Mouse (Mus musculus): ENCODE measurements around the gene B3glct. TPM values are rescaled to one million over a fixed set of nuclear protein-coding genes. Genes with fewer than 3 reads are reported as not detected.

Gene B3glct
- polyA plus RNA-seq, 1 experiment from 2014 or later, result 18.5 TPM

DNA sequence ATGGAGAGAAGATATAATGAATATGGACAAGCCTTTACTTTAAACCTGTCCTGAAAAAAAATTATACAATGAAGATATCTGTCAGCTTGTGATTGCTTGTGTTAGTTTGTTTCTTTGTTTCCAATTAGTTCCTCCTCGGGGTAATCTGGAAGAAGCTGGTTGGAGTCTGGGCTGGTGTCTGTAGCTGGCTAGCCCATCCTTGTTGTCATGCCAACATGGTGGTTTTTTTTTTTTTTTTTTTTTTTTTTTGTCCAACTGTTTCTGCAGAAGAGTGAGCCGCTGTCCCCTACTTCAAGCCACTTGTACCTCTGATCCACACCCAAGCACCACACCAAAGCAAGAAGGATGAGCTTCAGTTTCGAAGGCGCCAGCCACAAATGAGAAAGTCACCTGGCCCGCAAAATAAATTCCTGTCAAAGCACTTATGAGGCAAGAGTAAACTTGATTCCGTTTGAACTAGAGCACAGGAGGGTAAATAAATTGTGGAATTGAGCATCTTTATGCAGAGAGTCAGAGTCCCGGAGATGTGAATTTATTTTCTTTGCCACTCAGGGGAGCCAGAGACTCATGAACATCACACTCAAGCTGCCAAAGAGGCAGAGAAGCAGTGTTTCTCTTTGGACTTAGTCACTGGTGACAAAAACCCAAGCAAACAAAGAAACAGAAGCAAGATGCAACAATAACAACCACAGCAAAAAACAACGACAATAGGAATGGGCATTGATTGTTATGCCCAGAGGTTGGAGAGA is 30.5 kb upstream of the B3glct start:
- WGBS, result 56% methylated on average over 8 of the region's 8 CpGs

DNA sequence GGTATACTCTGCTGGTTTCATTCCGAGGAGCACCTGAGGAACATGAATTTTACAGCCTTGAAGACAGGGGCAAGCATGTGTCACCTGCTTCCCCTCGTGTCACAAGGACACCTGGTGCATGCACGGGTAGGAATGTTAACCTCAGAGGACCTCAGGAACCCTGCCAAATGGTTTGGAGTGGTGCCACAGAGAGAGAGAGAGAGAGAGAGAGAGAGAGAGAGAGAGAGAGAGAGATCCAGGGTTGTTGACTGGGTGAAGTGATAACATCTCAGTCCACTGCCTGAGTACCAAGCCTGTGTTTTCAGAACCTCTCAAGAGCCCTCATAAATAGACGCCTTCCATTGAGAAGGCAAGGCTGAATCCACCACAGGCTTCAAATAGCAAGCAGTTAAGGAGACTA is 29.8 kb upstream of the B3glct start:
- Histone ChIP-seq H3K27ac (ENCODE audit: low read length) (peak overlapping the region; percentile 30), H3K36me3 (ENCODE audit: control insufficient read depth, insufficient read depth, low read length) (no peaks in the 10 kb centered on the region), H3K4me3 (ENCODE audit: low read depth, low read length) (no peak overlapping the region), H3K4me2 (ENCODE audit: low read length) (no peak overlapping the region), H3K4me1 (ENCODE audit: control insufficient read depth, insufficient read depth, low read length) (peaks cover 14% of the 10 kb centered on the region), H3K27me3 (ENCODE audit: control insufficient read depth, insufficient read depth, low read depth, low read length) (no peaks in the 10 kb centered on the region), H3K9ac (ENCODE audit: low read depth, low read length) (no peak overlapping the region), H3K9me3 (replicated peaks; ENCODE audit: control insufficient read depth, low read length, poor library complexity, severe bottlenecking) (no peaks in the 10 kb centered on the region)
- no peak for ATAC-seq
- 65% methylated on average over 4 of the region's 4 CpGs for WGBS

More for the DNA sequence above, 30.5 kb upstream of the B3glct start:
- no peak overlapping the region for H3K9ac ChIP-seq (ENCODE audit: low read depth, low read length)
- H3K36me3 ChIP-seq (ENCODE audit: control insufficient read depth, insufficient read depth, low read length), result no peaks in the 10 kb centered on the region
- peaks cover 14% of the 10 kb centered on the region for H3K4me1 ChIP-seq (ENCODE audit: control insufficient read depth, insufficient read depth, low read length)
- H3K27ac ChIP-seq (ENCODE audit: low read length), result peak overlapping the region; percentile 30
- H3K27me3 ChIP-seq (ENCODE audit: control insufficient read depth, insufficient read depth, low read depth, low read length), result no peaks in the 10 kb centered on the region
- H3K4me3 ChIP-seq (ENCODE audit: low read depth, low read length), result no peak overlapping the region
- peak; percentile 73; the same call in 1 of the 2 replicates for ATAC-seq
- H3K4me2 ChIP-seq (ENCODE audit: low read length), result no peak overlapping the region
- no peaks in the 10 kb centered on the region for H3K9me3 ChIP-seq (replicated peaks; ENCODE audit: control insufficient read depth, low read length, poor library complexity, severe bottlenecking)

GRCm38 (mm10) chr5:149648895-149649406 is 29.1 kb upstream of the B3glct start:
- 80% methylated on average over 6 of the region's 6 CpGs for WGBS
- no peak for ATAC-seq
- Histone ChIP-seq H3K9ac (ENCODE audit: low read depth, low read length) (no peak overlapping the region), H3K4me1 (ENCODE audit: control insufficient read depth, insufficient read depth, low read length) (peaks cover 14% of the 10 kb centered on the region), H3K4me3 (ENCODE audit: low read depth, low read length) (no peak overlapping the region), H3K27ac (ENCODE audit: low read length) (no peak overlapping the region), H3K36me3 (ENCODE audit: control insufficient read depth, insufficient read depth, low read length) (no peaks in the 10 kb centered on the region), H3K27me3 (ENCODE audit: control insufficient read depth, insufficient read depth, low read depth, low read length) (no peaks in the 10 kb centered on the region), H3K4me2 (ENCODE audit: low read length) (no peak overlapping the region), H3K9me3 (replicated peaks; ENCODE audit: control insufficient read depth, low read length, poor library complexity, severe bottlenecking) (no peaks in the 10 kb centered on the region)

DNA sequence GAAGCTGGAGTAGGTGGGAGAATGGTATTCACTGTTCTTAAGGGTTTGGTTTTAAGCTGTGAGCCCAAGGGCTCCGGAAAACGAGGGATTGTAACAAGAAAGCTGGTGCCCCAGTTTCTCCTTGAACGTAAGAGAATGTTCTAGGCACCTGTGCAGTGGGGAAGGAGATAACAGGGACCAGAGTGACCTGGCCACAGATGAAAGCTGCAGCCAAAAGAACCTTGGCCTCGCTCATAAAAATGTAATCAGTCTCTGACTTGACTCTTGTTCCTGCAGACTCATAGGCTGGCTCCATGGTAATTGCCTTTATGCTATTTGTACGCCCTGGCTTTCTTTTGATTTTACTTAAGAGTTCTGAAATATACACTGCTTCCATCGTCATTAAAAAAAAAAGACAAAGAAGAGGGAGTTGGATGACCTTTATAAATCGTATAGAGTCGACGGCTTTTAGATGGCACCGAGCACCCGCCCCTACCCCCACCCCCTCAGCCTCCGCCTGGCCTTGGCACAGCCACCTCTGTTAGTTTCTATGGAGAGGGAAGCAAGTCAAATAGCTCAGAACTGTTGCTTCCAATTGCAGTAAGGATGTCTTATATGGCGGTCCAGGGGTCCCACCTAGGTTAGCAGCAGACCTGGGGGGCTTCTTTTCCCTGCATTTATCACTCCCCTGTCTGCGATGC is 28.4 kb upstream of the B3glct start:
- peaks cover 14% of the 10 kb centered on the region for H3K4me1 ChIP-seq (ENCODE audit: control insufficient read depth, insufficient read depth, low read length)
- no peak overlapping the region for H3K9ac ChIP-seq (ENCODE audit: low read depth, low read length)
- no peaks in the 10 kb centered on the region for H3K9me3 ChIP-seq (replicated peaks; ENCODE audit: control insufficient read depth, low read length, poor library complexity, severe bottlenecking)
- no peaks in the 10 kb centered on the region for H3K27me3 ChIP-seq (ENCODE audit: control insufficient read depth, insufficient read depth, low read depth, low read length)
- ATAC-seq, result no peak
- WGBS, result 78% methylated on average over 14 of the region's 14 CpGs
- no peak overlapping the region for H3K4me2 ChIP-seq (ENCODE audit: low read length)
- H3K36me3 ChIP-seq (ENCODE audit: control insufficient read depth, insufficient read depth, low read length), result no peaks in the 10 kb centered on the region
- H3K4me3 ChIP-seq (ENCODE audit: low read depth, low read length), result no peak overlapping the region
- no peak overlapping the region for H3K27ac ChIP-seq (ENCODE audit: low read length)

DNA sequence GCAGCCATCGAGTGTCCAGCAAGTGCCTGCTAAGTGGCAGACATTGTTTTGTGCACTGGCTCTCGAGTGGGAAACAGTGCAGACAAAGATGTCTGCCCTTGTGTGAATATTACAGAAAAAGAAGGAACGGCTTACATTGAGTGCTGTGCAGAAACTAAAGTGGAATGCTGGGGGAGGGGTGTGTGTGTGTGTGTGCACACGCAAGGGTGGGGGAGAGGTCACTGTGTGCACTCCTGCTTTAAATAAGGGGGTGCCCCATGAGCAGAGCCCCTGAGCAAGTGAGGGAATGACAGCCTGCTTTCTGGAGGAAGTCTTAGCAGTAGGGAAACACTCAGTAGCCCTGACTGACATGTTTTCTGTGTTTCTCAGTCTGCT is 27.9 kb upstream of the B3glct start:
- Histone ChIP-seq H3K4me1 (ENCODE audit: control insufficient read depth, insufficient read depth, low read length) (peaks cover 14% of the 10 kb centered on the region), H3K36me3 (ENCODE audit: control insufficient read depth, insufficient read depth, low read length) (no peaks in the 10 kb centered on the region), H3K9ac (ENCODE audit: low read depth, low read length) (no peak overlapping the region), H3K4me2 (ENCODE audit: low read length) (no peak overlapping the region), H3K4me3 (ENCODE audit: low read depth, low read length) (no peak overlapping the region), H3K9me3 (replicated peaks; ENCODE audit: control insufficient read depth, low read length, poor library complexity, severe bottlenecking) (no peaks in the 10 kb centered on the region), H3K27me3 (ENCODE audit: control insufficient read depth, insufficient read depth, low read depth, low read length) (no peaks in the 10 kb centered on the region), H3K27ac (ENCODE audit: low read length) (no peak overlapping the region)
- no peak for ATAC-seq
- 60% methylated on average over 4 of the region's 4 CpGs for WGBS

- no peak overlapping the region for H3K4me3 ChIP-seq (ENCODE audit: low read depth, low read length)
- H3K9me3 ChIP-seq (replicated peaks; ENCODE audit: control insufficient read depth, low read length, poor library complexity, severe bottlenecking), result no peaks in the 10 kb centered on the region
- no peaks in the 10 kb centered on the region for H3K4me1 ChIP-seq (ENCODE audit: control insufficient read depth, insufficient read depth, low read length)
- no peak overlapping the region for H3K27ac ChIP-seq (ENCODE audit: low read length)
- no peak overlapping the region for H3K9ac ChIP-seq (ENCODE audit: low read depth, low read length)
- 86% methylated on average over 9 of the region's 9 CpGs for WGBS
- no peak overlapping the region for H3K4me2 ChIP-seq (ENCODE audit: low read length)
- no peaks in the 10 kb centered on the region for H3K36me3 ChIP-seq (ENCODE audit: control insufficient read depth, insufficient read depth, low read length)
- ATAC-seq, result no peak
- no peaks in the 10 kb centered on the region for H3K27me3 ChIP-seq (ENCODE audit: control insufficient read depth, insufficient read depth, low read depth, low read length)
These were observed 22.4 kb upstream of the B3glct start for GRCm38 (mm10) chr5:149655636-149656035.

GRCm38 (mm10) chr5:149658022-149658421 is 20.0 kb upstream of the B3glct start:
- Histone ChIP-seq H3K4me2 (ENCODE audit: low read length) (no peak overlapping the region), H3K9me3 (replicated peaks; ENCODE audit: control insufficient read depth, low read length, poor library complexity, severe bottlenecking) (no peaks in the 10 kb centered on the region), H3K4me1 (ENCODE audit: control insufficient read depth, insufficient read depth, low read length) (no peaks in the 10 kb centered on the region), H3K4me3 (ENCODE audit: low read depth, low read length) (no peak overlapping the region), H3K9ac (ENCODE audit: low read depth, low read length) (no peak overlapping the region), H3K27ac (ENCODE audit: low read length) (no peak overlapping the region), H3K36me3 (ENCODE audit: control insufficient read depth, insufficient read depth, low read length) (no peaks in the 10 kb centered on the region), H3K27me3 (ENCODE audit: control insufficient read depth, insufficient read depth, low read depth, low read length) (no peaks in the 10 kb centered on the region)
- ATAC-seq, result no peak
- 66% methylated on average over 3 of the region's 3 CpGs for WGBS

DNA sequence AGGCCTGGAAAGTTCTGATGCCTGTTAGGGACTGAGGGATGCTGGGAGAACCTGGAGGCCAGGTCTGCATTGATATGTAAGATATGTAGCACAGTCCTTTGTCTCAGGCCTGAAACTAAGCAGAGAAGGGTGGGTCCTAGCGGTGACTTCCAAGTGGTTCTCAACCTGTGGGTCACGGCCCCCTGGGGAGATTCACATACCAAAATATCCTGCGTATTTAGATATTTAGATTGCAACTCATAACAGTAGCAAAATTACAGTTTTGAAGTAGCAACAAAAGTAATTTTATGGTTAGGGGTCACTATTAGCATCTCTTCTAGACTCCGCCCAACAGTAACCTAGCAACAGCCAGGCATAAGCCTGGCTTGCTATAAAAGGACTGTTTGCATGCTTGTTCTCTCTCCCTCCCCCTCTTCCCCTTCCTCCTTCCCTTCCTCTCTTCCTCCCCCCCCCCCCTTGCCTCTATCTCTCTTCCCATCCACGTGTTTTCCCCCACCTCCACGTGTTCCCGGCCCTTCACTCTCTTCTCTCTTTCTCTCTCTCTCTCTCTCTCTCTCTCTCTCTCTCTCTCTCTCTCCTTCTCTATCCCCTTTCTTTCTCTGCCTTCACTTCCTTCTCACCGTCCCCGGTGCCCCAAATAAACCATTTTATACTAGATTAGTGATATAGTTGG is 19.2 kb upstream of the B3glct start:
- Histone ChIP-seq H3K4me1 (ENCODE audit: control insufficient read depth, insufficient read depth, low read length) (no peaks in the 10 kb centered on the region), H3K4me3 (ENCODE audit: low read depth, low read length) (no peak overlapping the region), H3K36me3 (ENCODE audit: control insufficient read depth, insufficient read depth, low read length) (no peaks in the 10 kb centered on the region), H3K4me2 (ENCODE audit: low read length) (no peak overlapping the region), H3K27me3 (ENCODE audit: control insufficient read depth, insufficient read depth, low read depth, low read length) (no peaks in the 10 kb centered on the region), H3K9ac (ENCODE audit: low read depth, low read length) (no peak overlapping the region), H3K27ac (ENCODE audit: low read length) (no peak overlapping the region), H3K9me3 (replicated peaks; ENCODE audit: control insufficient read depth, low read length, poor library complexity, severe bottlenecking) (no peaks in the 10 kb centered on the region)
- no peak for ATAC-seq
- 64% methylated on average over 9 of the region's 9 CpGs for WGBS

DNA sequence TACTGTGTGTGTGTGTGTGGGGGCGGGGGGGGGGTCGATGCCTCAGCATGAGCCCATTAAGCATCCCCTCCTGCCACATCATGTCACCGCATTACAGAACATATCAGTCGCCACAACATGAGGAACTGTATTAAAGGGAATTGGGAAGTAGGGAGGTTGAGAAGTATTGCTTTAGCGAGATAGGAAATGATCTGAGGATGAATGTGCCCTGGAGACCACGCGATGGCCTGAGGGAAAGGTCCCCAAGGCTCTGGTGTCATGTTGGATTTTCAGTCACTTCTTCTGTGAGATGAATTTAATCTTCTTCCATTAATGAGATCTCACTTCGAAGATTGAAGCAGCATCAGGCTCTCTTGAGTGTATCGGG is 18.6 kb upstream of the B3glct start:
- Histone ChIP-seq H3K4me1 (ENCODE audit: control insufficient read depth, insufficient read depth, low read length) (no peaks in the 10 kb centered on the region), H3K27me3 (ENCODE audit: control insufficient read depth, insufficient read depth, low read depth, low read length) (no peaks in the 10 kb centered on the region), H3K4me2 (ENCODE audit: low read length) (no peak overlapping the region), H3K4me3 (ENCODE audit: low read depth, low read length) (no peak overlapping the region), H3K27ac (ENCODE audit: low read length) (no peak overlapping the region), H3K36me3 (ENCODE audit: control insufficient read depth, insufficient read depth, low read length) (no peaks in the 10 kb centered on the region), H3K9ac (ENCODE audit: low read depth, low read length) (no peak overlapping the region), H3K9me3 (replicated peaks; ENCODE audit: control insufficient read depth, low read length, poor library complexity, severe bottlenecking) (no peaks in the 10 kb centered on the region)
- 0 out of 2 replicates have a peak, but pooled peaks have one; percentile 28 for ATAC-seq
- 51% methylated on average over 9 of the region's 9 CpGs for WGBS
